Mouse (Mus musculus): ENCODE measurements around the gene Tnnt2.

Gene Tnnt2

GRCm38 (mm10) chr1:135899991-135900515 is 63.9 kb downstream of the Tnnt2 start:
- DNase-seq (ENCODE audit: low spot score): no peak
